Mouse (Mus musculus): ENCODE data around the gene Cpvl. TPM values are rescaled to one million over a fixed set of nuclear protein-coding genes. Genes with fewer than 3 reads are reported as not detected.

The Cpvl gene
- polyA plus RNA-seq, 1 experiment from 2014 or later = not detected

- H3K9ac ChIP-seq (ENCODE audit: low read length) = no peak overlapping the region
- no peaks in the 10 kb centered on the region for H3K9me3 ChIP-seq (replicated peaks; ENCODE audit: control insufficient read depth, low read length)
- peaks cover 12% of the 10 kb centered on the region for H3K4me1 ChIP-seq (ENCODE audit: control insufficient read depth, insufficient read depth, low read length)
- no peak for DNase-seq (ENCODE audit: low spot score)
- no peaks in the 10 kb centered on the region for H3K36me3 ChIP-seq (ENCODE audit: control insufficient read depth, insufficient read depth, low read length)
- H3K4me2 ChIP-seq (ENCODE audit: low read length) = no peak overlapping the region
- H3K4me3 ChIP-seq (ENCODE audit: low read depth, low read length) = no peak overlapping the region
- no peak for ATAC-seq
- H3K27ac ChIP-seq (ENCODE audit: low read depth, low read length) = no peak overlapping the region
- WGBS = 87% methylated on average over 6 of the region's 6 CpGs
- H3K27me3 ChIP-seq (replicated peaks; ENCODE audit: control insufficient read depth, insufficient read depth, low read length) = no peaks in the 10 kb centered on the region
Observed at GRCm38 (mm10) chr6:53912112-53912782, 66.2 kb downstream of the Cpvl start.

DNA sequence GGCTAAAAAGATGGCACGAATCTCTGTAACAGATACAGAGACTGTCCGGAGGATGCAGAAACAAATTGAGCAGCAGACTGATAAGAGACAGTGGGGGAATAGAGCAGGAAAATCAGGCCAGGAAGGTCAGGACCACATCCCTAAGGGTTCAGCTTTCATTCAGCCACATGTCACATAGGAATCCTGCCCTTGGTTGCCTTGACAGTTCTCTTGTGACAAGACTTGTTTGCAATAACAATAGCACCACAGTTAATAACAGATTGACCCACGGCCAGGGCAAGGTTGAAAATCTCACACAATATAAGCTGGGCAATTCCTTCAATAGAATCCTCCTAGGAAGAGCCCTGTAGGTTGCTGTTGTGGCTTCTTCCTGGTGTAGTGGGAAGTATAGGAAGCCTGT is 68.5 kb downstream of the Cpvl start:
- no peak overlapping the region for H3K27ac ChIP-seq (ENCODE audit: low read depth, low read length)
- no peaks in the 10 kb centered on the region for H3K9me3 ChIP-seq (replicated peaks; ENCODE audit: control insufficient read depth, low read length)
- H3K4me3 ChIP-seq (ENCODE audit: low read depth, low read length) = no peak overlapping the region
- H3K4me2 ChIP-seq (ENCODE audit: low read length) = no peak overlapping the region
- 11% methylated on average over 3 of the region's 3 CpGs for WGBS
- H3K27me3 ChIP-seq (replicated peaks; ENCODE audit: control insufficient read depth, insufficient read depth, low read length) = no peaks in the 10 kb centered on the region
- no peaks in the 10 kb centered on the region for H3K36me3 ChIP-seq (ENCODE audit: control insufficient read depth, insufficient read depth, low read length)
- peaks cover 14% of the 10 kb centered on the region for H3K4me1 ChIP-seq (ENCODE audit: control insufficient read depth, insufficient read depth, low read length)
- ATAC-seq = no peak
- DNase-seq (ENCODE audit: low spot score) = no peak
- H3K9ac ChIP-seq (ENCODE audit: low read length) = no peak overlapping the region

- H3K27me3 ChIP-seq (replicated peaks; ENCODE audit: control insufficient read depth, insufficient read depth, low read length) = no peaks in the 10 kb centered on the region
- WGBS = 10% methylated on average over 3 of the region's 5 CpGs
- H3K9me3 ChIP-seq (replicated peaks; ENCODE audit: control insufficient read depth, low read length) = no peaks in the 10 kb centered on the region
- no peak overlapping the region for H3K4me2 ChIP-seq (ENCODE audit: low read length)
- H3K4me3 ChIP-seq (ENCODE audit: low read depth, low read length) = no peak overlapping the region
- peaks cover 14% of the 10 kb centered on the region for H3K4me1 ChIP-seq (ENCODE audit: control insufficient read depth, insufficient read depth, low read length)
- no peak for DNase-seq (ENCODE audit: low spot score)
- H3K27ac ChIP-seq (ENCODE audit: low read depth, low read length) = no peak overlapping the region
- no peaks in the 10 kb centered on the region for H3K36me3 ChIP-seq (ENCODE audit: control insufficient read depth, insufficient read depth, low read length)
- no peak overlapping the region for H3K9ac ChIP-seq (ENCODE audit: low read length)
- no peak for ATAC-seq
Observed at GRCm38 (mm10) chr6:53909446-53909845, 69.0 kb downstream of the Cpvl start.

- no peaks in the 10 kb centered on the region for H3K9me3 ChIP-seq (replicated peaks; ENCODE audit: control insufficient read depth, low read length)
- DNase-seq (ENCODE audit: low spot score) (no peak), ATAC-seq (no peak)
- no peak overlapping the region for H3K9ac ChIP-seq (ENCODE audit: low read length)
- H3K27me3 ChIP-seq (replicated peaks; ENCODE audit: control insufficient read depth, insufficient read depth, low read length) = no peaks in the 10 kb centered on the region
- no peak overlapping the region for H3K4me2 ChIP-seq (ENCODE audit: low read length)
- WGBS = 31% methylated on average over 4 of the region's 4 CpGs
- no peaks in the 10 kb centered on the region for H3K36me3 ChIP-seq (ENCODE audit: control insufficient read depth, insufficient read depth, low read length)
- H3K4me3 ChIP-seq (ENCODE audit: low read depth, low read length) = no peak overlapping the region
- no peak overlapping the region for H3K27ac ChIP-seq (ENCODE audit: low read depth, low read length)
- peaks cover 14% of the 10 kb centered on the region for H3K4me1 ChIP-seq (ENCODE audit: control insufficient read depth, insufficient read depth, low read length)
Observed at GRCm38 (mm10) chr6:53906871-53907270, 71.6 kb downstream of the Cpvl start.

DNA sequence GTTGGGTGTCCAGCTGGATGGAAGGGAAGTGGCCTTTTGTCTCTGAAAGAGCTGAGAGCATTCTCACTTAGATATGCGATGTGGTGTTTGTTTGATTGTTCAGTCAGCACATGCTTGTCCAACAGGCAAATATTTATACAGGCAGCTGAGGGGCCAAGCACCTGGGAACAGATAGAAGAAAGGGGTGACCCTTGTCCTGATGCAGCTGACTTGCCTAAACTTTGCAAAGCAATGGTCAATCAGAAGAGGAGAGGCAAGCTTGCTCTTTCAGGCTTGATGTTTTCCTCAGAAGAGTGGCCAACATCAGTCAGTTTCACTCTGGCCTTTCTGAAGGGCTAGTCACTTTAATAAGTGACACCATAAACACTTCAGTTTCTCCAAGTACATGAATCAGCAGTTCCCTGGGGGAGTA is 72.4 kb downstream of the Cpvl start:
- Histone ChIP-seq H3K4me3 (ENCODE audit: low read depth, low read length) (no peak overlapping the region), H3K36me3 (ENCODE audit: control insufficient read depth, insufficient read depth, low read length) (no peaks in the 10 kb centered on the region), H3K4me2 (ENCODE audit: low read length) (no peak overlapping the region), H3K27ac (ENCODE audit: low read depth, low read length) (no peak overlapping the region), H3K9me3 (replicated peaks; ENCODE audit: control insufficient read depth, low read length) (no peaks in the 10 kb centered on the region), H3K27me3 (replicated peaks; ENCODE audit: control insufficient read depth, insufficient read depth, low read length) (no peaks in the 10 kb centered on the region), H3K4me1 (ENCODE audit: control insufficient read depth, insufficient read depth, low read length) (peaks cover 14% of the 10 kb centered on the region), H3K9ac (ENCODE audit: low read length) (no peak overlapping the region)
- DNase-seq (ENCODE audit: low spot score) = no peak
- no peak for ATAC-seq
- WGBS = 79% methylated on average over 1 of the region's 1 CpGs

GRCm38 (mm10) chr6:53905576-53905975 is 72.9 kb downstream of the Cpvl start:
- Histone ChIP-seq H3K27ac (ENCODE audit: low read depth, low read length) (no peak overlapping the region), H3K9ac (ENCODE audit: low read length) (no peak overlapping the region), H3K36me3 (ENCODE audit: control insufficient read depth, insufficient read depth, low read length) (no peaks in the 10 kb centered on the region), H3K9me3 (replicated peaks; ENCODE audit: control insufficient read depth, low read length) (no peaks in the 10 kb centered on the region), H3K4me2 (ENCODE audit: low read length) (no peak overlapping the region), H3K27me3 (replicated peaks; ENCODE audit: control insufficient read depth, insufficient read depth, low read length) (no peaks in the 10 kb centered on the region), H3K4me3 (ENCODE audit: low read depth, low read length) (no peak overlapping the region), H3K4me1 (ENCODE audit: control insufficient read depth, insufficient read depth, low read length) (peaks cover 14% of the 10 kb centered on the region)
- ATAC-seq = no peak
- 88% methylated on average over 4 of the region's 4 CpGs for WGBS
- DNase-seq (ENCODE audit: low spot score) = no peak

- Histone ChIP-seq H3K36me3 (ENCODE audit: control insufficient read depth, insufficient read depth, low read length) (no peaks in the 10 kb centered on the region), H3K27ac (ENCODE audit: low read depth, low read length) (no peak overlapping the region), H3K27me3 (replicated peaks; ENCODE audit: control insufficient read depth, insufficient read depth, low read length) (no peaks in the 10 kb centered on the region), H3K9ac (ENCODE audit: low read length) (no peak overlapping the region), H3K4me1 (ENCODE audit: control insufficient read depth, insufficient read depth, low read length) (peaks cover 11% of the 10 kb centered on the region), H3K9me3 (replicated peaks; ENCODE audit: control insufficient read depth, low read length) (no peaks in the 10 kb centered on the region), H3K4me2 (ENCODE audit: low read length) (no peak overlapping the region), H3K4me3 (ENCODE audit: low read depth, low read length) (no peak overlapping the region)
- ATAC-seq (no peak), DNase-seq (ENCODE audit: low spot score) (no peak)
- WGBS = 92% methylated on average over 4 of the region's 4 CpGs
Observed at GRCm38 (mm10) chr6:53904703-53905395, 73.6 kb downstream of the Cpvl start.

GRCm38 (mm10) chr6:53904186-53904585 is 74.3 kb downstream of the Cpvl start:
- no peaks in the 10 kb centered on the region for H3K27me3 ChIP-seq (replicated peaks; ENCODE audit: control insufficient read depth, insufficient read depth, low read length)
- WGBS = 41% methylated on average over 3 of the region's 3 CpGs
- no peak overlapping the region for H3K27ac ChIP-seq (ENCODE audit: low read depth, low read length)
- H3K4me3 ChIP-seq (ENCODE audit: low read depth, low read length) = no peak overlapping the region
- H3K4me1 ChIP-seq (ENCODE audit: control insufficient read depth, insufficient read depth, low read length) = peaks cover 7% of the 10 kb centered on the region; the same call in 1 of the 2 replicates
- H3K4me2 ChIP-seq (ENCODE audit: low read length) = no peak overlapping the region
- DNase-seq (ENCODE audit: low spot score) (no peak), ATAC-seq (no peak)
- H3K36me3 ChIP-seq (ENCODE audit: control insufficient read depth, insufficient read depth, low read length) = no peaks in the 10 kb centered on the region
- no peak overlapping the region for H3K9ac ChIP-seq (ENCODE audit: low read length)
- no peaks in the 10 kb centered on the region for H3K9me3 ChIP-seq (replicated peaks; ENCODE audit: control insufficient read depth, low read length)

DNA sequence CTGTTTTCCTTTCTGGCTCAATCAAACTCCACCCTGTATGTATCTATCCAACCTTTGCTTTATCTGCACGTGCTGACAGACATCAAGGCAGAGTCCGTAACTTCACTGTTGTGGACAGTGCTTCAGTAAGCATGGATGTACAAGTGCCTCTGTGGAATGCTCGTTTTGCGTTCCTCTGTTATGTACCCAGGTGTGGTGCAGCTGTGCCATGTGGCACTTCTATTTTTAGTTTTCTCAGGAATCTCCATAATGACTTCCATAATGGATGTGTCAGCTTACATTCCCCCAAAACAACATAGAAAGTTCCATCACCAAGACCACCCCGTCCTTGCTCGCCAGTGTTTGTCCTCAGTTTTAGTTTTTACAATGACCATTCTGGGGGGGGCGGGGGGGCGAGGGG is 76.7 kb downstream of the Cpvl start:
- H3K9ac ChIP-seq (ENCODE audit: low read length) = no peak overlapping the region
- H3K4me2 ChIP-seq (ENCODE audit: low read length) = no peak overlapping the region
- no peaks in the 10 kb centered on the region for H3K36me3 ChIP-seq (ENCODE audit: control insufficient read depth, insufficient read depth, low read length)
- WGBS = 87% methylated on average over 8 of the region's 8 CpGs
- H3K27me3 ChIP-seq (replicated peaks; ENCODE audit: control insufficient read depth, insufficient read depth, low read length) = no peaks in the 10 kb centered on the region
- H3K4me3 ChIP-seq (ENCODE audit: low read depth, low read length) = no peak overlapping the region
- H3K27ac ChIP-seq (ENCODE audit: low read depth, low read length) = no peak overlapping the region
- H3K9me3 ChIP-seq (replicated peaks; ENCODE audit: control insufficient read depth, low read length) = no peaks in the 10 kb centered on the region
- DNase-seq (ENCODE audit: low spot score) (no peak), ATAC-seq (no peak)
- H3K4me1 ChIP-seq (ENCODE audit: control insufficient read depth, insufficient read depth, low read length) = no peaks in the 10 kb centered on the region

Measured in forebrain, embryonic 14.5 days (tissue).